Mouse (Mus musculus) embryonic facial prominence, embryonic 11.5 days (tissue): Measurements from ENCODE around the gene Tor2a. TPM values are rescaled to one million over a fixed set of nuclear protein-coding genes. Genes with fewer than 3 reads are reported as not detected.
A peak's percentile ranks its signal among the peaks of the same experiment; 100 is the strongest.

ENCODE experiments used
- ATAC-seq: fragments of 200-750 bp; cut with Nextera tagmentation; replicated peaks from 2 replicates; pipeline ENCODE4 v1.8.0; 2017; ENCODE audit warnings: low read depth; ENCODE audit not compliant: insufficient number of reproducible peaks, low FRiP score, low TSS enrichment
- DNase-seq: peaks from one replicate; pipeline ENCODE4 v3.0.0-alpha.2; 2015; ENCODE audit warnings: low spot score
- H3K27ac ChIP-seq: fragments of 300-500 bp; sonication (generic); replicated peaks from 2 replicates; pipeline ENCODE4 v1.5.1; 2014; ENCODE audit warnings: mild to moderate bottlenecking, low read depth, low read length, control low read depth
- H3K27me3 ChIP-seq: fragments of 300-500 bp; sonication (generic); 2 replicates; pipeline ENCODE4 v1.6.1; 2014; ENCODE audit warnings: mild to moderate bottlenecking, low read length, moderate library complexity, mixed read lengths; ENCODE audit not compliant: control insufficient read depth, insufficient read depth
- H3K36me3 ChIP-seq: fragments of 300-500 bp; sonication (generic); replicated peaks from 2 replicates; pipeline ENCODE4 v1.6.1; 2014; ENCODE audit warnings: low read depth, mild to moderate bottlenecking, low read length, moderate library complexity, mixed read lengths; ENCODE audit not compliant: control insufficient read depth, insufficient read depth
- H3K4me1 ChIP-seq: fragments of 300-500 bp; sonication (generic); 2 replicates; pipeline ENCODE4 v1.6.1; 2014; ENCODE audit warnings: low read length, mixed read lengths; ENCODE audit not compliant: control insufficient read depth, insufficient read depth
- H3K4me2 ChIP-seq: fragments of 300-500 bp; sonication (generic); 2 replicates; pipeline ENCODE4 v1.6.1; 2014; ENCODE audit warnings: low read depth, mild to moderate bottlenecking, control low read depth, low read length, moderate library complexity
- H3K4me3 ChIP-seq: fragments of 300-500 bp; sonication (generic); 2 replicates; pipeline ENCODE4 v1.5.1; 2014; ENCODE audit warnings: low read depth, low read length, control low read depth
- H3K9ac ChIP-seq: fragments of 300-500 bp; sonication (generic); replicated peaks from 2 replicates; pipeline ENCODE4 v1.6.1; 2014; ENCODE audit warnings: mild to moderate bottlenecking, control low read depth, low read length
- H3K9me3 ChIP-seq: fragments of 300-500 bp; sonication (generic); replicated peaks from 2 replicates; pipeline ENCODE4 v1.6.1; 2016; ENCODE audit warnings: mild to moderate bottlenecking, low read length, inconsistent platforms, mixed read lengths; ENCODE audit not compliant: control insufficient read depth
- WGBS: fragments of 180-500 bp; shearing (Covaris S2); extraction: QIAGEN DNeasy Blood & Tissue Kit; methylation state at CpG from one replicate; pipeline ENCODE4 v1.1.7; 2014; 5-methylcytosine and 5-hydroxymethylcytosine counted together
- polyA plus RNA-seq: library from polyadenylated mRNA; unstranded; fragments of >200 nt; fragmentation: Nextera tagmentation; extraction: Ambion mirVana; gene quantifications from 2 replicates; pipeline ENCODE4 v1.2.1, GENCODE M21; 2014

Gene Tor2a
- polyA plus RNA-seq, 1 experiment from 2014 or later, result 47.8 TPM

DNA sequence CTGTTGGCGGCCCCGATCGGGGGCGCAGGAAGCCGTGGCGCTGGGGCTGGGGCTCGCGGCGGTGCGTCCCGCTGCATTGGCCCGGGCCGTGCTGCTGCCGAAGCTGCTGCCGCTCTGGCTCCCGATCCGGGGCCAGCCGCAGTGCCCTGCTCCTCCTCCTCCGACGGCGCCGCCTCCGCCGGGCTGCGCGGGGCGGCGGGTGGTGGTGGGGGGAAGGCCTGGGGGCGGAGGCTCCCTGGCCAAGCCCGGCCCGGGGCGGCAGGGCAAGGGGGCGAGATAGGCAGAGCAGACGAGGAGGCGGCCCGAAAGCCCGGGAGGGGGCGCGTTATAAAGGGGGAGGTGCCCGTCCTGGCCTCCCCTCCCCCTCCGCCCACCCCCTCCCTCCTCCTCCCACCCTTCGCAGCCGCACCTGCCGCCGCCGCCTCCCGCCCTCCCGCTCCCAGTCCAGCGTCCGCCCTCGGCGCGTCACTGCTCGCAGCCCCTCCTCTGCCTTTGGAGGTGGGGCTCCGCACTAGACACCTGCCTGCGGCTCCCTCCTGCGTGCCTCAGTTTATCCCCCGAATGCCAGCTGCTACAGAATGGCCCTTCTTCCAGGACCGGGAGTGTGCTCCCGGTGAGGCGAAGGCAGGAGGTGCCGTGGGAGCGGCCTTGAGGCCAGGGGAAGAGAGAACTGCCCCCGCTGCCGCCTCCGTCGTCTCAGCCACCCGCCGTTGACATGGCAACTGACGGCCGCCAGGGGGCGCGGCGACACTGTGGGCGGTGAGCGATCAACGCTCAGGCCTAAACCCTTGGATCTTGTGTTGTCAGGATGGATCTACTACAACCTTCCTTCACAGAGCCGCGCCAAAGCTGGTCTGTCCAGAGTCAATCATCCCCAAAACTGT, 43.9 kb upstream of the Tor2a start, which contains the start of gene Cdk9:
Gene Cdk9 (minus strand): TSS at position 143 of the 884 bp plus-strand sequence.
- Histone ChIP-seq H3K4me3 (peak within 1 kb of the TSS; percentile 91), H3K4me1 (peaks cover 4% of the 10 kb centered on the region; the same call in 1 of the 2 replicates), H3K27me3 (no peaks in the 10 kb centered on the region), H3K9me3 (no peaks in the 10 kb centered on the region), H3K9ac (peak within 1 kb of the TSS; percentile 89), H3K27ac (peak within 1 kb of the TSS; percentile 93), H3K4me2 (peak within 1 kb of the TSS; percentile 90), H3K36me3 (peaks cover 6% of the 10 kb centered on the region)
- ATAC-seq (peak; percentile 72), DNase-seq (peak; percentile 92)
- WGBS, result 0% methylated on average over 42 of the region's 79 CpGs

GRCm38 (mm10) chr2:32714117-32714986, 42.7 kb upstream of the Tor2a start:
- Histone ChIP-seq H3K27me3 (no peaks in the 10 kb centered on the region), H3K9ac (no peak overlapping the region), H3K9me3 (no peaks in the 10 kb centered on the region), H3K4me3 (no peak overlapping the region), H3K27ac (0 out of 2 replicates have a peak overlapping the region, but pooled peaks have one; percentile 28), H3K4me1 (peaks cover 4% of the 10 kb centered on the region; the same call in 1 of the 2 replicates), H3K4me2 (no peak overlapping the region), H3K36me3 (peaks cover 2% of the 10 kb centered on the region)
- no peak for ATAC-seq
- 48% methylated on average over 11 of the region's 11 CpGs for WGBS
- DNase-seq, result no peak

DNA sequence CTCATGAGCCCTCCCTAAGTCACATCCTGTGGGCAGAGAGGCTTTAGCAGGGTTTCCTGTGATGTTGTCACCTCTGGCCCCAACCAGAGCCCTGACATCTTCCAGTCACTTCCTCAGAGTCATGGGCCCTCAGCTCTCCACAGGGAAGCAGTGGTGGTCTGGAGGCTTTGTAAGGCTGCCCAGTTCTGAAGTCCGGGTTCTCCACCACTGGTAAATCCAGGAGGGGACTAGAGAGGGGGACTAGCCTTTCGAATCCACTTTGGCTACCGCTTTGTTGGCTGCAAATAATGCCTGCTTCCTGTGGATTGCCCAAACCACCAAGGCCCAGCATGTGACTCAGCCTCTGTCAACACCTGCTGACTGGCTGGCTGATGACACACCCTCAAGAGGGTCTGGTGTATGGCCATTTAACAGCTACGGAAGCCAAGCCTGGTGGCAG, 42.0 kb upstream of the Tor2a start:
- Histone ChIP-seq H3K4me1 (peaks cover 4% of the 10 kb centered on the region; the same call in 1 of the 2 replicates), H3K27ac (peak overlapping the region; percentile 28; the same call in 1 of the 2 replicates), H3K9ac (no peak overlapping the region), H3K4me2 (no peak overlapping the region), H3K36me3 (no peaks in the 10 kb centered on the region), H3K9me3 (no peaks in the 10 kb centered on the region), H3K27me3 (no peaks in the 10 kb centered on the region), H3K4me3 (no peak overlapping the region)
- DNase-seq, result no peak
- 61% methylated on average over 4 of the region's 4 CpGs for WGBS
- no peak for ATAC-seq

DNA sequence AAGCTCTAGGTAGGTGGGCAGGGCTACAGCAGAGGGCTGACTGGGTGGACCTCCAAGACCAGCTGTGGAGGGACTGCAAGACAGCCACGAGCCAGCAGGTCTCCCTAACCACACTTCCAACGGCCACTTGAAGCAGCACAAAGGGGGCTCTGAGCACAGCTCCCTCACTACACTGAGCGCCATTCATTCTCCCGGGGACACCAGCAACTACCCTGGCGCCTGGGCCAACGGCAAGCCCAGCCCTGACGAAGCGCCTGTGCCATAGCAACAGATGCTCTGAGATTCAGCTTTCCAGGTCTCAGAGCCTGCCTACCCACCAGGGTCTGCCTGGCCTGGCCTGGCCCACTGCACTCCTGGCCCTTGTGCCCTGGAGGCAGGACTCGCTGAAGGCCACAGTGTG, 38.3 kb upstream of the Tor2a start:
- no peak for ATAC-seq

GRCm38 (mm10) chr2:32720053-32720452, 37.0 kb upstream of the Tor2a start:
- peaks cover 5% of the 10 kb centered on the region; the same call in 1 of the 2 replicates for H3K4me1 ChIP-seq
- no peaks in the 10 kb centered on the region for H3K9me3 ChIP-seq
- H3K9ac ChIP-seq, result no peak overlapping the region
- no peak overlapping the region for H3K27ac ChIP-seq
- no peak overlapping the region for H3K4me2 ChIP-seq
- no peaks in the 10 kb centered on the region for H3K27me3 ChIP-seq
- no peak overlapping the region for H3K4me3 ChIP-seq
- no peaks in the 10 kb centered on the region for H3K36me3 ChIP-seq
- DNase-seq (no peak), ATAC-seq (no peak)
- 83% methylated on average over 3 of the region's 3 CpGs for WGBS

More for the DNA sequence above, 38.3 kb upstream of the Tor2a start:
- Histone ChIP-seq H3K4me3 (no peak overlapping the region), H3K4me1 (peaks cover 5% of the 10 kb centered on the region), H3K27ac (no peak overlapping the region), H3K4me2 (no peak overlapping the region; the same call in 1 of the 2 replicates), H3K27me3 (no peaks in the 10 kb centered on the region), H3K9ac (no peak overlapping the region), H3K36me3 (no peaks in the 10 kb centered on the region), H3K9me3 (no peaks in the 10 kb centered on the region)
- 38% methylated on average over 9 of the region's 9 CpGs for WGBS
- DNase-seq, result no peak

DNA sequence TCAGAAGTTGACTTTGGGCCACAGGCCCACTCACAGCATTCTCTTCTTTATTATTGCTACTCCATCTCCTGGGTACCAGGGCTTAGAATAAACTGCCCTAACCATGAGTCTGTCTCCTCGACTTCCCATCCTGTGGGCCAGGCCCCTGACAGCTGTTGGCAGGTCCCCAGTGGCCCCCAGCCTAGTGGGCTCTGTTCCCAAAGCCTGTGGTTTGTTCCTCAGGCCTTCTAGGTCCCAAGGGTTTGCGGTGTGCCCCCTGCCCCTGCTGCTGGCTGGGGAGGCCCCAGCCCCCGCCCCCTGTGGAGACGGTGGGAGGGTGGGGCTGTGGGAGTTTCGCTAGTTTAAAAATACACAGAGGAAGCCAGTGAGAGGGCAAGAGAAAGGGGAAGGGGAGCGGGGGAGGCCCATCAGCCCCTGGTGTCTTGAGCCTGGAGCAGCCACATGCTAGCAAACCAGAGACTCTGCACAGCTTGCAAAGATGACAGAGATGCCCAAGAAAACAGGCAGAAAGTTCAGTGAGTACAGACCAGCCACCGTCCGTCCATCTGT, 36.3 kb upstream of the Tor2a start, which contains the start of gene Sh2d3c:
Gene Sh2d3c (plus strand): TSS at position 375 of the 549 bp plus-strand sequence.
- H3K36me3 ChIP-seq, result no peaks in the 10 kb centered on the region
- no peak within 1 kb of the TSS for H3K4me3 ChIP-seq
- DNase-seq (no peak), ATAC-seq (no peak)
- H3K9me3 ChIP-seq, result no peaks in the 10 kb centered on the region
- peak within 1 kb of the TSS; percentile 52; the same call in 1 of the 2 replicates for H3K27ac ChIP-seq
- peak within 1 kb of the TSS; percentile 34 for H3K9ac ChIP-seq
- peak within 1 kb of the TSS; percentile 10; the same call in 1 of the 2 replicates for H3K4me2 ChIP-seq
- 46% methylated on average over 8 of the region's 8 CpGs for WGBS
- no peaks in the 10 kb centered on the region for H3K27me3 ChIP-seq
- peaks cover 5% of the 10 kb centered on the region; the same call in 1 of the 2 replicates for H3K4me1 ChIP-seq

GRCm38 (mm10) chr2:32722046-32722445, 35.0 kb upstream of the Tor2a start:
- no peak for ATAC-seq

More at GRCm38 (mm10) chr2:32722046-32722445, 35.0 kb upstream of the Tor2a start:
- no peaks in the 10 kb centered on the region for H3K9me3 ChIP-seq
- DNase-seq, result no peak
- no peaks in the 10 kb centered on the region for H3K27me3 ChIP-seq
- H3K4me3 ChIP-seq, result no peak overlapping the region
- peak overlapping the region; percentile 1; the same call in 1 of the 2 replicates for H3K4me2 ChIP-seq
- peak overlapping the region; percentile 22; the same call in 1 of the 2 replicates for H3K9ac ChIP-seq
- peaks cover 5% of the 10 kb centered on the region; the same call in 1 of the 2 replicates for H3K4me1 ChIP-seq
- 61% methylated on average over 6 of the region's 6 CpGs for WGBS
- H3K27ac ChIP-seq, result 0 out of 2 replicates have a peak overlapping the region, but pooled peaks have one; percentile 13
- no peaks in the 10 kb centered on the region for H3K36me3 ChIP-seq
